25 mouse cellular contexts compared by ENCODE assay signal in the genomic region with DNA sequence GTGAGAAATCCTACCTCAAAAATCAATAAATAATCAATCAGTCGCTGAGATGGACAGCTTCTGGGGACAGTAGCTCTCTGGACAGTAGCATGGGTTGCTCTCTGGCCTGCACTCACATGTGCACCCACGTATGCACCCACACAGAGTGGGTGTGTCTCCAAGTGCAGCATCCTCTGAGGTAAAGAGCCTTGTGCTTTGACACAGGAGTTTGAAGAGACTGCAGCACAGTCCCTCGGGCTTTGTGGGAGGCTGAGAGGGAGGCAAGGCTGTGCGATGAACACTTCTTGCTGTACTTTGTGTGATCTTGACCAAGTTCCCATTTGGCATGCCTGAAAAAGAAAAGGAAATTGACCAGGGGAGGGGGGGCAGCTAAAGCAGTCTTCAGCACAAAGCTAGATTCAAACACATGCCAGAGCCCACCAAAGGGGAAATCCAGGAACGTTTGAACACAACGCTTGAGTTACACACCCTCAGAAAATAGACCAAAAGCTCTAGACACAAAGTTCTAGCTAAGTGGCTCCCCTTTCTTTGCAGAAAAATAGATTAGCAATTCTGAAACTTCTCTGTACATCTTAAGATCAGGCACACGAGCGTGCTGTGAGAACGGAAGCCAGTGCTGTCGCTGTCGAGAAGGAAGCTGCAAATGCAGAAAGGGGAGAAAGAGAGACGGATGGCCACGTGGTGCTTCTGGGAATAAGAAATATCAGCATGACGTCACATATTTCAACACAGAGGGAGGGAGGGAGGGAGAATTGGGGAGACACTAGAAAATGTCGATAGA. TPM values are rescaled to one million over a fixed set of nuclear protein-coding genes. Genes with fewer than 3 reads are reported as not detected.
A peak's percentile ranks its signal among the peaks of the same experiment; 100 is the strongest.
DNase-seq lines count a peak whose midpoint lies in the region; ATAC-seq and TF ChIP-seq lines count a peak whose summit lies in the region.
"Had no signal": no experiment of that assay in that cellular context is flagged by ENCODE, and none has a peak within 500 bp of the region (broad histone marks: within the 10 kb centered on the region; RNA-seq: fewer than 3 reads in every experiment).

No protein-coding gene starts in this region.

- H3K27me3 ChIP-seq in forebrain, postnatal 0 days (ENCODE audit: insufficient read depth, low read length) = no peaks in the 10 kb centered on the region
- no peaks in the 10 kb centered on the region for H3K27me3 ChIP-seq in forebrain, embryonic 13.5 days
- H3K27me3 ChIP-seq: embryonic facial prominence, embryonic 12.5 days; embryonic facial prominence, embryonic 15.5 days; forebrain, embryonic 15.5 days; heart, embryonic 13.5 days; intestine, embryonic 15.5 days had no signal

- peak; percentile 42 for DNase-seq in forebrain, postnatal 0 days
- peak; percentile 74 for DNase-seq in induced T-regulatory cell, adult 2 months (ENCODE audit: low read depth)
- DNase-seq in lung, postnatal 25 days (ENCODE audit: low spot score) = no peak
- no peak for DNase-seq in gastrocnemius, postnatal 14 days
- DNase-seq: adrenal gland, postnatal 10 days; adrenal gland, postnatal 36 days; cerebellum, adult 18-20 months; cerebellum, adult 9-10 months; cerebellum, postnatal 14 days; gastrocnemius, postnatal 36 days; heart, adult 2 months; heart, postnatal 14 days; heart, postnatal 4 days; kidney, adult 11 months had no signal

- intact Hi-C loops in gastrocnemius, postnatal 14 days (cut with DNase I; ENCODE audit: low total_unique reads) = no loop called here

- no peak for TF ChIP-seq CTCF in forebrain, postnatal 0 days (IDR thresholded peaks at IDR 0.05; ENCODE audit: low read depth)

- H3K4me1 ChIP-seq in forebrain, postnatal 0 days (ENCODE audit: insufficient read depth) = no peaks in the 10 kb centered on the region
- H3K4me1 ChIP-seq in forebrain, embryonic 13.5 days = no peaks in the 10 kb centered on the region
- H3K4me1 ChIP-seq: embryonic facial prominence, embryonic 12.5 days; embryonic facial prominence, embryonic 15.5 days; forebrain, embryonic 15.5 days; heart, embryonic 10.5 days; heart, embryonic 13.5 days; intestine, embryonic 15.5 days had no signal

- WGBS in forebrain, postnatal 0 days = 63% methylated on average over 15 of the region's 15 CpGs
- WGBS in forebrain, embryonic 13.5 days = 82% methylated on average over 15 of the region's 15 CpGs

- H3K4me3 ChIP-seq in forebrain, postnatal 0 days (ENCODE audit: low read depth, low read length) = no peak overlapping the region
- H3K4me3 ChIP-seq in forebrain, embryonic 13.5 days = no peak overlapping the region
- H3K4me3 ChIP-seq: embryonic facial prominence, embryonic 12.5 days; embryonic facial prominence, embryonic 15.5 days; forebrain, embryonic 15.5 days; heart, adult 2 months; heart, embryonic 10.5 days; heart, embryonic 13.5 days; intestine, embryonic 15.5 days had no signal

- no peaks in the 10 kb centered on the region for H3K9me3 ChIP-seq in forebrain, postnatal 0 days (ENCODE audit: low read length)
- H3K9me3 ChIP-seq in forebrain, embryonic 13.5 days (replicated peaks) = no peaks in the 10 kb centered on the region
- H3K9me3 ChIP-seq: embryonic facial prominence, embryonic 12.5 days; embryonic facial prominence, embryonic 15.5 days; forebrain, embryonic 15.5 days; heart, embryonic 10.5 days; intestine, embryonic 15.5 days had no signal

- no peak for ATAC-seq in forebrain, postnatal 0 days
- ATAC-seq in forebrain, embryonic 13.5 days = no peak
- ATAC-seq in CD4-positive, CD25-positive, alpha-beta regulatory T cell, adult 4 months = peak; percentile 88
- ATAC-seq: forebrain, embryonic 15.5 days; hindbrain, postnatal 0 days; intestine, embryonic 15.5 days had no signal

- H3K27ac ChIP-seq in forebrain, postnatal 0 days (ENCODE audit: low read depth, low read length) = no peak overlapping the region
- no peak overlapping the region for H3K27ac ChIP-seq in forebrain, embryonic 13.5 days
- H3K27ac ChIP-seq: embryonic facial prominence, embryonic 12.5 days; embryonic facial prominence, embryonic 15.5 days; forebrain, embryonic 15.5 days; heart, adult 2 months; heart, embryonic 10.5 days; heart, embryonic 13.5 days; hindbrain, embryonic 14.5 days; hindbrain, postnatal 0 days; intestine, embryonic 15.5 days had no signal

- H3K36me3 ChIP-seq in forebrain, postnatal 0 days (ENCODE audit: insufficient read depth) = no peaks in the 10 kb centered on the region
- no peaks in the 10 kb centered on the region for H3K36me3 ChIP-seq in forebrain, embryonic 13.5 days (ENCODE audit: poor library complexity, severe bottlenecking)
- H3K36me3 ChIP-seq: embryonic facial prominence, embryonic 12.5 days; embryonic facial prominence, embryonic 15.5 days; forebrain, embryonic 15.5 days; heart, embryonic 10.5 days; heart, embryonic 13.5 days; intestine, embryonic 15.5 days had no signal

- no peak overlapping the region for H3K4me2 ChIP-seq in forebrain, postnatal 0 days (ENCODE audit: low read depth)
- H3K4me2 ChIP-seq in forebrain, embryonic 13.5 days = no peak overlapping the region
- H3K4me2 ChIP-seq: embryonic facial prominence, embryonic 12.5 days; embryonic facial prominence, embryonic 15.5 days; forebrain, embryonic 15.5 days; heart, embryonic 13.5 days; hindbrain, embryonic 14.5 days; intestine, embryonic 15.5 days had no signal

- no peak overlapping the region for H3K9ac ChIP-seq in forebrain, postnatal 0 days
- H3K9ac ChIP-seq in forebrain, embryonic 13.5 days = no peak overlapping the region
- H3K9ac ChIP-seq: embryonic facial prominence, embryonic 12.5 days; embryonic facial prominence, embryonic 15.5 days; forebrain, embryonic 15.5 days; heart, embryonic 13.5 days; hindbrain, embryonic 14.5 days; intestine, embryonic 15.5 days had no signal

RNA-seq across cellular contexts. Expression of gene Bcl11b, which starts 19.6 kb away (rescaled TPM):
- total RNA-seq in forebrain, postnatal 0 days (2014; rRNA removed) = 103 and 122 TPM in 2 replicates
- polyA plus RNA-seq in forebrain, postnatal 0 days (2015; fragmentation: Nextera tagmentation; extraction: Ambion mirVana) = 45.4 and 70.1 TPM in 2 replicates
- 53.5 and 61.1 TPM in 2 replicates for polyA plus RNA-seq in forebrain, embryonic 13.5 days (2015; fragmentation: Nextera tagmentation; extraction: Ambion mirVana)
- 10 to 100 TPM; 40.0 to 41.6 TPM for polyA plus RNA-seq in CD4-positive, CD25-positive, alpha-beta regulatory T cell, adult 4 months (2017; shearing (Covaris generic))
- total RNA-seq in gastrocnemius, postnatal 14 days (2021) = under 1 TPM; 0.06 to 0.11 TPM
- total RNA-seq: granulocyte monocyte progenitor cell, adult 5-6 weeks had no signal

Comparison
In these comparisons a context has a peak if more than half of its experiments do, and no peak if none do; other contexts are left out.
1. DNase-seq: peak in forebrain, postnatal 0 days (single experiment) and induced T-regulatory cell, adult 2 months (single experiment); none in lung, postnatal 25 days (single experiment) and gastrocnemius, postnatal 14 days (single experiment).